Mouse (Mus musculus): ENCODE data around the gene Cops7b.
A peak's percentile ranks its signal among the peaks of the same experiment; 100 is the strongest.

Cops7b gene

DNA sequence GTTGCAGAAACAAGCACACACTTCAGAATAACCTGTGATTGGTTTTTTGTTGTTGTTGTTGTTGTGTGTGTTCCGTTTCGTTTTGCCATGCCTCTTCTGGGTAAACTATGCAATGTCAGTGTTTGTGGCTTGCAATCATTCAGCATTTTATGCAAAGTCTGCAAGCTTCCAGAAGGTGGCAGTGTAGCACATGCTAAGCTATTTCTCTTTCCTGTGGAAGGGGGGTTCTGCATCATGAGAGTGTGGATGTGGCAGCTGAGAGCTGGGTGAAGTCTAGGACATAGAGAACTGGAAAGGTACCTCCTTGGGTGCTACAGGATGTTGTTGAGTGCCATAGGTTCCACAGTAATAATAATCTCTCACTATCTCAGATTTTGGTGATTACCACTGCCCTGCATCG, 15.8 kb downstream of the Cops7b start:
- DNase-seq (ENCODE audit: low spot score), result no peak

GRCm38 (mm10) chr1:86600117-86600516, 17.4 kb downstream of the Cops7b start:
- no peak for DNase-seq (ENCODE audit: low spot score)

DNA sequence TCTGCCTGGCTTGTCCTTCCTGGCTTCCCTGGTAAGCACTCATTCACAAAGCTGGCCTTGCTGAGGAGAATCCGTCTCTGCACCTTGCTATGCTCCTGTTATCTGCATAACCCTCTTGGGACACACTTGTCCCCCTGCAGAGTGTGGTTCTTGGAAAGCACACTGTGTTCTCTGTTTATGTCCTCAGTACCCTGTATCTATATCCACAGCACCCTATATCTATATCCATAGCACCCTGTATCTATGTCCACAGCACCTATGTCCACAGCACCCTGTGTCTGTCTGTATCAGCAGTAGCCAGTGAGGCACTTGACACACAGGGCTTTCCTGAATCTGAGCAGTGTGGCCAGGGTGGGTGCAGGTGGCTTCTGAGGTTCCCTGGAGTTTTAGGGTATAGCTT, 28.2 kb downstream of the Cops7b start:
- no peak for DNase-seq (ENCODE audit: low spot score)

DNA sequence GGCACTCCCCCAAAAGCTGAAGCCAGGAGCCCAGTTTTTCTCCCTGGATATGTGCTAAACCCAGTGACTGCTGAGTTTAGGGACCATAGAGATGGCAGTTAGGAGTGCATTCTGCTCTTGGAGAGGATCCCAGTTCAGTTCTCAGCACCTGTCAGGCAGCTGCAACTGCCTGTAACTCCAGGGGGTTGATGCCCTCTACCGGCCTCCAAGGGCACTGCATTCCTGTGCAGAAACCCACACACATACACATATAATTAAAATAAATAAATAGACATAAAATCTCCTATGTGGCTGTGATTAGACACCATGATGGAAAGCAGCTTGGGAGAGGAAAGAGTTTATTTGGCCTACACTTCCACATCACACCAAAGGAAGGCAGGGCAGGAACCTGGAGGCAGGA, 29.4 kb downstream of the Cops7b start:
- no peak for DNase-seq (ENCODE audit: low spot score)

GRCm38 (mm10) chr1:86614269-86614668, 31.6 kb downstream of the Cops7b start:
- DNase-seq (ENCODE audit: low spot score), result peak; percentile 61

DNA sequence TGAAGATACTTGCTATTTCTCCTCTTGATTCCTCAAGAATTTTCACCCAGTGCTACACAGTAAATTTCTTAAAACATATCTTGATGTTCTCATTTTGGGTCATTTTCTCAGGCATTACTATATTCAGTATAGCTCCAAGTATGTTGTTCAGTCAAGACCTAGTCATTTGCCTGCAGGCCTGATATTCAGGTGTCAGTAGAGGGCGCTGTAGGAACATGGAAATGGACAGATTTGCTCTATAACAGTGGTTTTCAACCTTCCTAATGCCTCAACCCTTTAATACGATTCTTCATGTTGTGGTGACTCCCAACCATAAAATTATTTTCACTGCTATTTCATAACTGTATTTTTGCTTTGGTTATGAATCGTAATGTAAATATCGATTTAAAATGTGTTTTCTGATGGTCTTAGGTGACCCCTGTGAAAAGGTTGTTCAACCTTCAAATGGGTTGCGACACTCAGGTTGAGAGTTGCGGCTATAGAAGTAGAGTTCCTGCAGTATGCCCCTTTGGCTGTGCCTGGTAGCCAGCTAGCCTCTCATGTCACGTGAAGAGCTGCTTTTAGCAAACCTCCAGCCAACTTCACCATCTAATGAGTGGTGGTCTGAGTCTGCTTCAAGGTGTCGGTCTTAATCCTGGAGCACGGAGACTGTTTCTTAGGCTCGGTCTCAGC, 35.9 kb downstream of the Cops7b start:
- DNase-seq (ENCODE audit: low spot score), result peak; percentile 89

GRCm38 (mm10) chr1:86622296-86622695, 39.6 kb downstream of the Cops7b start:
- DNase-seq (ENCODE audit: low spot score), result no peak

- no peak for DNase-seq (ENCODE audit: low spot score)
These were observed 40.6 kb downstream of the Cops7b start for GRCm38 (mm10) chr1:86623001-86624000.

- DNase-seq (ENCODE audit: low spot score), result no peak
These were observed 45.6 kb downstream of the Cops7b start for GRCm38 (mm10) chr1:86628270-86628669.

DNA sequence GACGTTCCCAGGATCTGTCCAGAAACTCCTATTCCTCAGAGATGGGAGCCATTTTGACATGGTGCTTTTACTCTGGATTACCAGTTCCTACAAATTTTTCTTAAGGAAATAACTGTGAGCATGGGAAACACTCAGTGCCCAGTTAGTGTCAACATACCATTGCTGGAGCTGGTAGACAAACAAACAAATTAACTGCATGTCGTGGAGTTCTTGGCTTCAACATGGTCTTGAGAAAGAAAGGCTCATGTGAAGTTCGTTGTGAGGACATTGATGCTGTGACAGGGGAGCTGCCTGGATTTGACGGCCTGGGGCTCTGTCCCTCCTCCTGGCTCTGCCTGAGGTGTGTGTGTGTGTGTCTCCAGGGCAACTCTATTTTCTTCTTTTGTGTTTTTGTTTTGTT, 47.2 kb downstream of the Cops7b start:
- DNase-seq (ENCODE audit: low spot score), result no peak

GRCm38 (mm10) chr1:86630527-86630926, 47.8 kb downstream of the Cops7b start:
- no peak for DNase-seq (ENCODE audit: low spot score)

GRCm38 (mm10) chr1:86632732-86633380, 50.2 kb downstream of the Cops7b start:
- no peak for DNase-seq (ENCODE audit: low spot score)

GRCm38 (mm10) chr1:86633434-86633833, 50.7 kb downstream of the Cops7b start:
- DNase-seq (ENCODE audit: low spot score), result no peak

GRCm38 (mm10) chr1:86633840-86634750, 51.4 kb downstream of the Cops7b start:
- no peak for DNase-seq (ENCODE audit: low spot score)

GRCm38 (mm10) chr1:86634751-86635359, 52.2 kb downstream of the Cops7b start:
- no peak for DNase-seq (ENCODE audit: low spot score)

GRCm38 (mm10) chr1:86643101-86643809, 60.6 kb downstream of the Cops7b start:
- no peak for DNase-seq (ENCODE audit: low spot score)

GRCm38 (mm10) chr1:86647517-86647916, 64.8 kb downstream of the Cops7b start:
- no peak for DNase-seq (ENCODE audit: low spot score)

GRCm38 (mm10) chr1:86650272-86650671, 67.6 kb downstream of the Cops7b start:
- peak; percentile 16 for DNase-seq (ENCODE audit: low spot score)

DNA sequence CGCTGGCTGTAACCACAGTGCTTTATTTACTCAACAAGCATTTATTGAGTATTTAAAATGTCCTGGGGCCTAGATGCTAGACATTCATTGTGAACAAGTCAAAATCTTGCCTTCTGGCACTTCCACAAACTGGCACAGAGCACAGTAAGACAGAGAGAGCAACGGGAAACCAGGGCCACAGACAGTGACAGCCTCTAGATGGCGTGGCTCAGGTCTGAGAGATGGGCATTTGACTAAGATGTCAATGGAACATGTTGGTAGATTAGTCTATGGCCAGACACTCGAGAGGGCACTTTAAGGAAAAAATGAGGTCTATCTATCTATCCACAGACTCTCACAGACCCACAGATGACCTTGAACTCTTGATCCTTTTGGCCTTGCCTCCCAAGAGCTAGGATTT, 70.0 kb downstream of the Cops7b start:
- no peak for DNase-seq (ENCODE audit: low spot score)

DNA sequence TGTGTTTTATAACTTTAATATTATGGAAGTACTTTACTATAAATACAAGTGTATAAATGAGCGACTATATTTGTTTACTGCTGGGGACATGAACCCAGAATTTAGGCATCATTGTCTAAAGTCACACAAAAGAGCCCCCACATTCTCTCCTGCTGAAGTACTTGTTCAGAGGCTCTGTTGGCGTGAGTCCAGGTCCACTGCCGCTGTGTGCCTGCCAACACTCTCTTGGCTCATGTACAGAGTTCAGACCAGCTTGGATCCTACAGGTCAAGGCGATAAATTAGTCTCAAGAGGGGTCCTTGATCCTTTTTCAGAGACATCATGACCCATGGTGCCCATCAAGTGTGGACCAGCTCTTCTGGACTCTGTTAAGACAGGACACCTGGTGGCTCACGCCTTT, 74.4 kb downstream of the Cops7b start:
- no peak for DNase-seq (ENCODE audit: low spot score)
